Mouse (Mus musculus) urinary bladder, postnatal 0 days (tissue): ENCODE measurements around the gene Rassf5. TPM values are rescaled to one million over a fixed set of nuclear protein-coding genes. Genes with fewer than 3 reads are reported as not detected.

Source experiments
- polyA plus RNA-seq: library from polyadenylated mRNA; unstranded; fragments of >200 nt; fragmentation: Nextera tagmentation; extraction: Ambion mirVana; gene quantifications from 2 replicates; pipeline ENCODE4 v1.2.1, GENCODE M21; 2015

Gene Rassf5
- polyA plus RNA-seq, result 3.0 and 5.3 TPM in 2 replicates

DNA sequence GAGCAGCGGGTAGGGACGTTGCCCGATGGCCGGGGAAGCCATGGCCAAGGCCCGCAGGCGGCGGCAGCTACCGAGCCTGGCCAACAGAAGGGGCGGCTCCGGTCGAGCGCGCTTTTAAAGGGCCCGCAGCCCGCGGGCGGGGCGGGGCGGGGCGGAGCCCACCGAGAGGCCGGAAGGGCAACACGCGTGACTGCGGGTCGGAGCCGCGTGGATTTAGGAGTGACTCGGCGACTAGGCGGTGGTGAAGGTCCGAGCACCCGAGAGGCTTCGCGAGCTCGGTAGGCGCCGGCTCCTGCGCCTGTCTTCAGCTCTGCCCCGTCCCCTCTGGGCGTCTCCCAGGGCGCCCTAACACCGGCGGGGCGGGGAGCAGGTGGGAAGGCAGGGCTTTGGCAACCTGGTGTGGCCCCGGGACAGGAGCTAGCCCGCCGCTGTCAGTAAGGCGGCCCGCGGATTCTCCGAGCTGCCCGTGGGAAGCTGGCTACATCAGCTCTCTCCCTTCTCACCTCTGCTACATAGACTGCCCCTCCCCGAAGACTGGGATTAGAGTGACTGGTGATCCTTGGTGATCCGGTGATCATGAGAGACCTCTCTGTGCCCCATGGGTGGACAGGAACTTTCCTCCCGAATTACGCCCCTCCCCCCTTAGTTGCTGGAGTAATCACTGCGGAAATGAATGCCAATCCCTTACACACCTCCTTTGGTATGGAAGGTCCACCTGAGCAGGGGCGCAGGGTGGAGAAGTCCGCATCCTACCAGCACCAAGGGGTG lies at the start of gene Rassf5:
Gene Rassf5 (minus strand): TSS at position 170 of the 768 bp plus-strand sequence.

DNA sequence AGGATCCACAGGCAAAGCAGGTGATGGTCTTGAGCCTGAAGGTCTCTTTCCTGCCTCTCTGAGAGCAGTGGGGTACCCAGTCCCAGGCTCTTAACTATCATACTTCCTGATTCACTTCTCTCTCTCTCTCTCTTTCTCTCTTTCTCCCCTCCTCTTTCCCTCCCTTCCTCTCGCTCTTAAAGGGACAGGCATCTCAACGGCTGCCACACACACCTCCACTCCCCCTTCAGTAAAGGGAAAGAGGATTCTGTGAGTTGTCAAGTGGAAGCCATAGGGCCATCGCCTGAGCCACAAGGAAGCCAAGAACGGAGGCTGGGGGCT lies 34.4 kb upstream of the Rassf5 start, which contains the start of gene Ikbke:
Gene Ikbke (minus strand): TSS at position 151 of the 321 bp plus-strand sequence.

DNA sequence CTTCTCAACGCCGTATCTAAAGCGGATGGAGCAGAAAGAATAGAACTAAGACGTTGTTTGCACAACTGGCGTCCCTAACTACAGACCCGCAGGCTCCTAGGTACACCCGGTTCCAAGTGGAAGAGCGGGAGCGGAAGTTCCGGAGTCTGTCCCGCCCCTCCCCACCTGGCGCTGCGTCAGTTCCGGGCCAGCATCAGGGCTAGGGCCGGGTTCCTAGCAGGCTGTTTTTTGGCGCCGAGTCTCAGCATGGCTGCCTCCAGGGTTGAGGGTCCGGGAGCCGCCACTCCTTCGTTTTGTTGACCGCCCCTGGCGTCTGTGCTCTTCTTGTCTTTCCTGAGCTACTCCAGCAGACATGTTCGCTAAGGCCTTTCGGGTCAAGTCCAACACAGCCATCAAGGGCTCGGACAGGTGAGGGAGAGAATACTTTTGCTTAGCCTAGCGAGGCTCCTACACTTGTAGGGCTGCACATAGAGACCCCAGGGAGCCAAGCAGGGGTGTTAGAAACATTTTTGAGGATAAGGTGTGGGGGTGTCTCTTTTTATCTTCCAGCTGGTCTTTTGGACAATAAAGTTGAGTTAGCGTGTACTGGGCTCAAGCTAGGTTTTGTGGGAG lies 91.9 kb downstream of the Rassf5 start, which contains the start of gene Eif2d:
Gene Eif2d (plus strand): TSS at position 164 of the 612 bp plus-strand sequence.

DNA sequence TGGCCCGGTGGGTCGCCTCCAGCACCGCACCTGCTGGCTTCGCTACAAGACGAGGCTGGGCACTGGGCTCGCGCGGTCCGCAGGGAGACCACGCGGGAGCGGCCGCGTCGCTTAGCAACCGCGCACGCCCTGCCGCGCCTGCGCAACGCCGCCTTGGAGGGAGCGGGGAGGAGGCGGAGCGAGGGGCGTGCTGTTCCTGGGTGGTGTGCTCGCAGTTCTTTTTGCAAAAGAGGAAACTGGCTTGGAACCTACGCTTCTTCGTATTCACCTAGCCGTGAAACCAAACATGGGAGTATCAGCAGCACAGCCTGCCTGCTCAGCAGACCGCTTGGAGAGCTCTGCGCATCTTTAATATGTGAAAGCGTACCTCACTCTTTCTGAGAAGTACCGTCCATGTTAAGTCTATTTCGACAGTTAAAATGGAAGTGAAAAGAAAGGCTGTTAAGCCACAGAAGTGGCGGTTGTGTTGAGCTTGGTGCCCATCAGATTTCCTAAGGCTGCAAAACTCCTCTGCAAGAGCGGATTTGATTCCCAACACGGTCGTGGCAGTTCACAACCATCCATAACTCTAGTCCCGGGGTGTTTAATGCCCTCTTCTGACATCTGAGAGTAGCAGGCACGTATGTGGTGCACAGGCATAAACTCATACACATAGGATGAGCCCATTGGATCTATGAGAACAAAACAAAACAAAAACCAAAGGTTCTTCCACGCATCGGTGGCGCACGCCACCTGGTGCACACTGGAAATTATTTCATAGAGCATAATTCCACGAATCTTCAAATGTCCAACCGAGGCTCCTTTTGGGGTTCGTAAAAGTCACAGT lies 106.7 kb downstream of the Rassf5 start, which contains the start of gene Dyrk3:
Gene Dyrk3 (minus strand): TSS at position 150 of the 826 bp plus-strand sequence.

Other genes starting within 250 kb of the Rassf5 start
- gene Il10, start 225.4 kb downstream of the Rassf5 start, polyA plus RNA-seq, result 0.12 and 0.24 TPM in 2 replicates
- 90.5 and 95.5 TPM in 2 replicates for gene Mapkapk2, start 147.4 kb downstream of the Rassf5 start, polyA plus RNA-seq
- 1.0 and 1.7 TPM in 2 replicates for gene Dyrk3, start 106.9 kb downstream of the Rassf5 start, polyA plus RNA-seq
- gene Eif2d, start 92.1 kb downstream of the Rassf5 start, polyA plus RNA-seq, result 39.5 and 41.0 TPM in 2 replicates
- gene Ikbke, start 34.3 kb upstream of the Rassf5 start, polyA plus RNA-seq, result 5.5 and 7.4 TPM in 2 replicates